Mouse (Mus musculus): ENCODE data around the gene Wdr25. TPM values are rescaled to one million over a fixed set of nuclear protein-coding genes. Genes with fewer than 3 reads are reported as not detected.

The Wdr25 gene
- polyA plus RNA-seq, 1 experiment from 2014 or later, result 7.5 TPM

DNA sequence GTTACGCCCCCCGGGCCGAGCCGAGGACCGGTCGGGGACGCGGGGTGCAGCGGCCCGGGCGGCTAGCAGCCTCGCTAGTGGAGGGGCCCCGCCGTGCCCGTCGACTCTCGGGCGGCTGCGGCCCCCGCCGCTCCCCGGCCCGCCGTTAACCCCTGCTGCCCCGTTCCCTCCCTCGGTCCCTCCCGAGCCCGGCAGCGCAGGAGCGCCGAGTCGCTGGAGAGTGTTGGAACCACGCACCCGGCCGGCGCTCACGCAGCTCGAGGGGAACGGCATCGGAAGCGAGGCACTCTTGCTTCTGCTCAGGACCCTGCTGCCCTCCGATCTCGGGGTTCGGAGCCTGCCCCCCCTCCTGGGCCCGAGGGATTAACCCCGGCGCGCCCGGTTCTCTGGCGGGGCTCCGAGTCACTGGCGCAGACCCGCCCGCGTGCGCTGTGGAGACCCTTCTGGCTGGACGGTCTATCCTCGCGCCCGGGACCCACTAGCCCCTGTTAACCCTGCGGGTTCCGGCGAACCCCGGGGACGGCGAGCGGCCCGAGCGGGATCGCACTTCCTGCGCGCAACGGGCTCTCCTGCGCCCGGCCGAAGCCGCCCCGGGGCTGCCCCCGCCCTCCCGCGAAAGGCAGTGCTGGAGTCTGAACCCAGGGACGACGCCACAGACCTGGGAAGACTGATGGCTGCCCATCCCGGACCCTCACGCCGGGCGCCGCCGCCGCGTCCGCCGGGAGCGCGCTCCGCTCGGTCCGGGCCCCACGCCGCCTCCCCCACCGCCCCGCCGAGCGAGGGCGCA, 159.8 kb downstream of the Wdr25 start:
- TF ChIP-seq CTCF (IDR thresholded peaks at IDR 0.05), result no peak
- H3K27me3 ChIP-seq, result peaks cover 38% of the 10 kb centered on the region
- ATAC-seq (no peak), DNase-seq (ENCODE audit: low read depth, low spot score) (no peak)
- in situ Hi-C loops (cut with MboI; ENCODE audit: low pct_unique_long_range_greater_than_20kb), result no loop called here
- ChIA-PET POLR2A (no interaction called here), CTCF (no interaction called here)

DNA sequence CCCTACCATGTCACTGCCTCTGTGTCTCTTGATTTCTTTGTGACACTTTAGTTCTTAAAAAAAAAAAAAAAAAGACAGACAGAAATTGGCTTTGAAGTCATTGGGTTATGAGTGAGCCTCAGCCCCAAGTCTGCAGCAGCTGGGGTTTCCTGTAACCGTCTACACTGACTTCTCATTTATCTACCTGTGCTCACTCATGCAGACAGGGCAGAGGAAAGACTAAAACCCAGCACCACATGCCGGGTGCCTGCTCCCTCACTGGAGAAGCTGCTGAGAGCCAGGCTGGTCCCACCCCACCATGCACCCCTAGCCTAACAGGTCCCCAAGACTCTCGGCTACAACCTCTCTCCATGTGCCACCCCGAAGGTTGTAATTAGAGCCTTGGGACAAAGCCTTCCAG, 164.3 kb downstream of the Wdr25 start:
- in situ Hi-C loops (cut with MboI; ENCODE audit: low pct_unique_long_range_greater_than_20kb), result no loop called here
- H3K27me3 ChIP-seq, result peaks cover 34% of the 10 kb centered on the region
- POLR2A ChIA-PET, result interaction anchor here (0.7 kb wide), 1 partner anchor 1323 kb away, joined by 3 read pairs; no protein-coding TSS in a partner anchor
- CTCF ChIA-PET, result no interaction called here
- no peak for TF ChIP-seq CTCF (IDR thresholded peaks at IDR 0.05)
- ATAC-seq (no peak), DNase-seq (ENCODE audit: low read depth, low spot score) (no peak)

DNA sequence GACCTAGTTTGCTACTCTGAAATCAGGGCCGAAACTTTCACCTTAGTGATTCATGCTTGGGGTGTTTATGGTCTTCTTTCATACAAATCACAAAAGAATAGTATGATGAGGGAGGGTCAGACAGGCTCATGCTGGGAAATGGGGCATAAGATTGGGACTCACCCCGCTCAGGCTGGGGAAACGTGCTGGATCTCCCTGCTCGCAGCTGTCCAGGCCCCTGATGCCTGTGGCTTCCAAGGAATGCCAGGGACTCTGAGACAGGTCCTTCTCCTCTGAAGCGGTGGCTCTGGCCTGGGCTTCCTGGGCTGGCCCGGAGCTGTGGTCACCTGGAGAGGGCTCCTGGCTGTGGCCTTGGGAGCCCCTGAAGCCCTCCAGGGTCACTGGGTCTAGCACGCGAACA, 165.2 kb downstream of the Wdr25 start:
- in situ Hi-C loops (cut with MboI; ENCODE audit: low pct_unique_long_range_greater_than_20kb), result no loop called here
- TF ChIP-seq CTCF (IDR thresholded peaks at IDR 0.05), result no peak
- CTCF ChIA-PET, result no interaction called here
- POLR2A ChIA-PET, result no interaction called here
- ATAC-seq, result no peak
- no peak for DNase-seq (ENCODE audit: low read depth, low spot score)
- peaks cover 33% of the 10 kb centered on the region for H3K27me3 ChIP-seq

DNA sequence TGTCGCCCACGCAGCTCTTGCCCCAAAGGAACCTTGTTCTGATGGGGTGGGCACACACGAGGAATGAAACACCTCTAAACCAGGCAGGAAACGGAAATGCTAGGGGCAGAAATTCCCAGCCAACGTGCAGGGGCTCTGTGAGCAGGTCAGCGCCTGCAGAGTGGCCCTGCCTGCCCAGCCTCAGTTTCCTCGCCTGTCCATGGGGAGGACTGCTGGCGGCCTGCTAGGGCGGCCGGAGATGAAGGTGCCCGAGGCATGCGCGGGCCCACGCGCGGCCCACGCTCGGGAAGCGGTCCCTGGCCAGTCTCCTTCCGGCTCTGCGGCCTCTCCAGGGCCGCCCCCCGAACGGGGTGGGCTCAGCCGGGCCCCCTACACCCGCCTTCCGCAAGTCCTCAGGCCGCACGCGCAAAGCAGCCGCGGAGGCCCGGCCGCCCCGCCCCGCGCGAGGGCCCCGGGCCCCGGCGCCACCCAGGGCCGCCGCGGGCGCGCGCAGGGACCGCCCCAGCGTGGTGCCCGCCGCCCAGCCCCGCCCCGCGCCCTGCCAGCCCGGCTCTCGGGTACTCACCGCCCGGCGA, 174.2 kb downstream of the Wdr25 start:
- peaks cover 28% of the 10 kb centered on the region for H3K27me3 ChIP-seq
- in situ Hi-C loops (cut with MboI; ENCODE audit: low pct_unique_long_range_greater_than_20kb), result no loop called here
- ATAC-seq, result no peak
- ChIA-PET POLR2A (no interaction called here), CTCF (no interaction called here)
- no peak for TF ChIP-seq CTCF (IDR thresholded peaks at IDR 0.05)
- DNase-seq (ENCODE audit: low read depth, low spot score), result no peak

DNA sequence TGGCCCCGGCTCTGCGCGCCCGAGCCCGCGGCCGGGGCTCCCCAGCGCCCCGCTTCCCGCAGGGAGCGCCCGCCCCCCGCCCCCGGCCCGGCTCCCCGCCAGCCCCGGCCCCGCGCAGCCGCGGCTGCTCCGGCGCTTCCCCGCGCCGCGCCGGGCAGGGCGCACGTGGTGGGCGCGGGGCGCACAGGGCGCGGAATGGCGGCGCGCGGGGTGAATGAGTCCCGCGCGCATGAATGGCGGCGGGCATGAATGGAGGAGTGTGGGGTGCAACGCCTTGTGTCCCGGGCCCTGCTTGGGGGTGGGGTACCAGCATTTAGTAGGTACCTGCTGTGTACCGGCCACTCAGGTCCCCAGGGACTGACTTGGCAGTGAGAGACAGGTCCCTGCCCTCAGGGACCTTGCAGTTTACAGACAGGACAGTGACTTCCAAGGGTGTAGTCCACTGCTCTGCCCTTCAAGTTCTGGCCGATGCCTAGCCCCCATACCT, 174.8 kb downstream of the Wdr25 start, which contains the start of gene Begain:
TSS of gene Begain (minus strand) at position 51 of the 487 bp plus-strand sequence.
- peaks cover 28% of the 10 kb centered on the region for H3K27me3 ChIP-seq
- DNase-seq (ENCODE audit: low read depth, low spot score) (no peak), ATAC-seq (no peak)
- ChIA-PET CTCF (no interaction called here), POLR2A (no interaction called here)
- in situ Hi-C loops (cut with MboI; ENCODE audit: low pct_unique_long_range_greater_than_20kb), result no loop called here
- no peak for TF ChIP-seq CTCF (IDR thresholded peaks at IDR 0.05)

DNA sequence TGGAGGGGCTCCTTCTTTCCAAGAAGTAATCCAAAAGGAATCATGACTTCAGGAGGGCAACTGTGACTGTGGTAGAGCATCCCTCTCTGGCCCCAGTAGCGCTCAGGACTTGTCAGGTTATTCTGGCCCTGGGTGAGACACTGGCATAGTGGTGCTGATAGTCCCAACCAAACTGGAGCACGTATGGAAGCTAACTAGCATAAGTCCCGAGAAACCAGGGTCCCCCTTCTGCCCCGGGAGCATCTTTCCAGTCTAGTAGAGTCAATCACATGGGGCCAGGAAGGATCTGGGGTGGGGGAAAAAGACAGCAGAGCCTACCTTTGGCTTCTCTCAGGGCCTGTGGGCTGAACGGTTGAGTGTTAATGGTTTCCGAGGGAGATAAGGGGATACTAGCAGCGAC, 175.3 kb downstream of the Wdr25 start:
- ChIA-PET CTCF (no interaction called here), POLR2A (no interaction called here)
- ATAC-seq (no peak), DNase-seq (ENCODE audit: low read depth, low spot score) (no peak)
- in situ Hi-C loops (cut with MboI; ENCODE audit: low pct_unique_long_range_greater_than_20kb), result no loop called here
- TF ChIP-seq CTCF (IDR thresholded peaks at IDR 0.05), result no peak
- peaks cover 25% of the 10 kb centered on the region for H3K27me3 ChIP-seq

DNA sequence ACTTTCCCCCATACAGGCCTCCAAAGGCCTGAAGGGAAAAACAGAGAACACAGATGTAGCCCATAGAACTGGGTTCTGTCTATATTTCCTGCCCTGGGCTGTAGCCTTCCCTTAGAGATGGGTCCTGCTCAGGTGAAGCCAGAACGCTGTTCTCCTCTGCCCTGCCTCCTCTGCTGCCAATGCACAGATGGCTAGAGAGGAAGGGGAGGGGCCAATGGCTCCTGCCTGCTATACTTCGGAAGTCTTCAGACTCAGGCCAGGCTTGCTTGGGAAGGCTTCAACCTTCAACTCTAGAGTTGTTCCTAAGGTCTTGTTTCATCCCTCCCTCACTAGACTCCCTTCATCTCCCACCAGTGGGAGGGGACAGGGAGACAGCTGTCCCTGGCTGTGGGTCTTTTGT, 176.3 kb downstream of the Wdr25 start:
- CTCF ChIA-PET, result no interaction called here
- no peak for DNase-seq (ENCODE audit: low read depth, low spot score)

DNA sequence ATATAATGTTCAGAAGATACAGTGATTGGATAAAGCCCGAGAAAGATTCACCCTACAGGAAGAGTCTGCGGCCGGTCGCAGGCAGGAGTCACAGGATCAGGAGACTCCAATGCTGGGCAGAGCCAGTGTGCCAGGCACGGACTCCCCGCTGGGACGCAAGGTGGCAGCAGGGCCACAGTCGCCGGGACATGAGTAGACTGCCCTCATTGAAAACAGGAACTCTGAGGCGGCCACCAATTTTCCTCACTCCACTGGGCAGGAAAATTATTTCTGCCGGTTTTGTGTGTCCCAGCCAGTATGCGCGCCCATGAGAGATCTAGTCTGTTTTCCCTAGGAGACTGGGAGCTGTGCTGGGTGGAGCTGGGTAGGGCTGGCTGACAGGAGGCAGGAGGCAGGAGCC, 177.8 kb downstream of the Wdr25 start:
- ChIA-PET CTCF (no interaction called here), POLR2A (no interaction called here)
- ATAC-seq, result no peak
- in situ Hi-C loops (cut with MboI; ENCODE audit: low pct_unique_long_range_greater_than_20kb), result no loop called here
- no peak for TF ChIP-seq CTCF (IDR thresholded peaks at IDR 0.05)
- peaks cover 22% of the 10 kb centered on the region for H3K27me3 ChIP-seq
- no peak for DNase-seq (ENCODE audit: low read depth, low spot score)

More for the DNA sequence above, 176.3 kb downstream of the Wdr25 start:
- no peak for TF ChIP-seq CTCF (IDR thresholded peaks at IDR 0.05)
- in situ Hi-C loops (cut with MboI; ENCODE audit: low pct_unique_long_range_greater_than_20kb), result no loop called here
- peaks cover 22% of the 10 kb centered on the region for H3K27me3 ChIP-seq
- ATAC-seq, result no peak
- POLR2A ChIA-PET, result no interaction called here

DNA sequence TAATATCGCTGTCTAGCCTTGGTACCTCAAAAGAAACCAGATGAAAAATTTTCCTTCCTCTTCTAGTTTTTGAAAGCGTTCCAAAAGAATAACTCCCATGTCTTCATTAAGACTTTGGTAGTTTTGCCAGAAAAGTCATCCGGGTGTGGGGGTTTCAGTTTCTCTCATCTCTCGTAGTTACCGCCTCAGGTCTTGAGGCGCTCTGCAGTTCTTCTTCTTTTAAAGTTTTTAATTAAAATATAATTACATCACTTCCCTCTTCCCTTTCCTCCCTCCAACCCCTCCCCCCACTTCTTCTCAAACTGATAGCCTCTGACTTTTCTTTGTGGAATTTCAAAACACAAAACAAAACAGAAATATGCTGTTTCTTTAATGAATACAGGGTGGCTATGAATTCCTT, 180.7 kb downstream of the Wdr25 start:
- DNase-seq (ENCODE audit: low read depth, low spot score), result no peak
- POLR2A ChIA-PET, result no interaction called here
- in situ Hi-C loops (cut with MboI; ENCODE audit: low pct_unique_long_range_greater_than_20kb), result no loop called here
- TF ChIP-seq CTCF (IDR thresholded peaks at IDR 0.05), result no peak
- CTCF ChIA-PET, result no interaction called here
- H3K27me3 ChIP-seq, result peaks cover 16% of the 10 kb centered on the region
- no peak for ATAC-seq

DNA sequence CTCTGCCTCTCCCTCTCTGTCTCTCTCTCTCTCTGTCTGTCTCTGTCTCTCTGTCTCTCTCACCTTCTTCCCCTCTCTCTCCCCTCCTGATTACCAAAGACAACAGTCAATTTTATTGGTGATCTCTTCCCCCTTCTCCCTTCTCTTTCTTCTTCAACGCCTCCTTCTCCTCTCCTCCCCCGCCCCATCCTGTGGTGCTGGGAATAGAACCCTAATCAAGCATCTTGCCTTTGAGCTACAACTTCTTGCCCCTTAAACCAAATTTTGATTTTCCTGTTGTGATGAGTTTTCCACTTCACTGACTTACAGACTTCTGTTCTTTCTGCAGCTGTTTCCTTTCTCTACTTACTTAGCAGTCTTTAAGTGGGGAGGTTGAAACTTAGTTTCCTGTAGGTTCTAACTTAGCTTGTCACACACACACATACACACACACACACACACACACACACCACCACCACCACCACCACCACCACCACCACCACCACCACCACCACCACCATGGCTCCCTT, 181.4 kb downstream of the Wdr25 start:
- in situ Hi-C loops (cut with MboI; ENCODE audit: low pct_unique_long_range_greater_than_20kb), result no loop called here
- ATAC-seq (no peak), DNase-seq (ENCODE audit: low read depth, low spot score) (no peak)
- H3K27me3 ChIP-seq, result peaks cover 23% of the 10 kb centered on the region
- no peak for TF ChIP-seq CTCF (IDR thresholded peaks at IDR 0.05)
- POLR2A ChIA-PET, result no interaction called here
- CTCF ChIA-PET, result no interaction called here

DNA sequence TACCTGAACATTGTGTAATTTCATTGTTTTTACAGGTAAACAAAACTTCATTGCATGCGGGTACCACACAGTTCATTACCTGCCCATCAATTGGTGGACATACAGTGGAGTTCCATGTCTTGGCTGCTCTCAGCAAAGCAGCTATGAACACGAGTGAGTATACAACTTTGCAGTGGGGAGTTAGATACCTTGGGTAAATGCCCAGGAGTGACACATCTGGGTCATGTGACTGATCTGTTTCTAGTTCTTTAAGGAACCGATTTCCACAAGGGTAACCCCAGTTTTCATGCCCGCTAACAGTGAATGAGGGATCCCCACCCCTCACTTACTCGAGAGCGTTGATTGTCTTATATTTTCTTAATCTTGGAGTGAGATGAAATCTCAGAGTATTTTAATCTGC, 183.6 kb downstream of the Wdr25 start:
- DNase-seq (ENCODE audit: low read depth, low spot score), result no peak
- in situ Hi-C loops (cut with MboI; ENCODE audit: low pct_unique_long_range_greater_than_20kb), result no loop called here
- ATAC-seq, result no peak
- ChIA-PET POLR2A (no interaction called here), CTCF (no interaction called here)
- peaks cover 29% of the 10 kb centered on the region for H3K27me3 ChIP-seq
- no peak for TF ChIP-seq CTCF (IDR thresholded peaks at IDR 0.05)

Other genes starting within 250 kb of the Wdr25 start
- 0.54 TPM for gene Degs2, start 191.3 kb upstream of the Wdr25 start, polyA plus RNA-seq (2021)
- 53.2 TPM for gene Yy1, start 100.7 kb upstream of the Wdr25 start, polyA plus RNA-seq (2021)
- gene Slc25a29, start 57.7 kb upstream of the Wdr25 start, polyA plus RNA-seq (2021), result 11.8 TPM
- 3.7 TPM for gene Slc25a47, start 57.6 kb upstream of the Wdr25 start, polyA plus RNA-seq (2021)
- 77.1 TPM for gene Wars, start 543 bp downstream of the Wdr25 start, polyA plus RNA-seq (2021)
- gene Begain, start 174.6 kb downstream of the Wdr25 start, polyA plus RNA-seq (2021), result 0.28 TPM

Measured in Patski (cell line).